Mouse (Mus musculus): ENCODE measurements around the gene Mia. TPM values are rescaled to one million over a fixed set of nuclear protein-coding genes. Genes with fewer than 3 reads are reported as not detected.

Mia gene
- total and polyA plus RNA-seq, 3 experiments = 0.44 to 2.0 (median 1.1) TPM

- no peak for TF ChIP-seq JUND (conservative IDR thresholded peaks at IDR 0.05; ENCODE audit: low read depth, low read length)
- TF ChIP-seq ETS1 (conservative IDR thresholded peaks at IDR 0.05; ENCODE audit: low read depth, low read length) = no peak; the same call in 1 of the 2 replicates
- no peak for TF ChIP-seq ZKSCAN1 (IDR thresholded peaks at IDR 0.05; ENCODE audit: borderline replicate concordance, low read depth, low read length)
- no peak for TF ChIP-seq USF1 (IDR thresholded peaks at IDR 0.05; ENCODE audit: low read depth, low read length)
- TF ChIP-seq NRF1 (IDR thresholded peaks at IDR 0.05; ENCODE audit: low read depth, low read length) = no peak
- no peak for TF ChIP-seq POLR2AphosphoS2 (IDR thresholded peaks at IDR 0.05; ENCODE audit: low read depth, low read length)
- TF ChIP-seq MXI1 (IDR thresholded peaks at IDR 0.05; ENCODE audit: low read depth, low read length) = no peak
These were observed 14.7 kb downstream of the Mia start (continued) for GRCm38 (mm10) chr7:27166229-27166613.

- no peaks in the 10 kb centered on the region for H3K9me3 ChIP-seq (replicated peaks; ENCODE audit: low read length)
- peak overlapping the region; percentile 77 for H3K4me2 ChIP-seq (ENCODE audit: insufficient read depth, low read depth, poor library complexity, severe bottlenecking)
- no peak for DNase-seq (ENCODE audit: extremely low read depth)
- H3K4me3 ChIP-seq (replicated peaks in 1 of 3; ENCODE audit: low read depth in 2 of 3, low read length in 2 of 3, poor library complexity in 1 of 3) = peak overlapping the region; percentile 86 to 98 (median 92)
- TF ChIP-seq NRF1 (IDR thresholded peaks at IDR 0.05; ENCODE audit: low read depth, low read length) (no peak), SMC3 (IDR thresholded peaks at IDR 0.05; ENCODE audit: low read depth, low read length) (no peak), CHD1 (IDR thresholded peaks at IDR 0.05; ENCODE audit: low read depth, low read length) (no peak), GABPA (IDR thresholded peaks at IDR 0.05; ENCODE audit: insufficient replicate concordance, low read depth, low read length) (no peak), TCF12 (IDR thresholded peaks at IDR 0.05; ENCODE audit: low read depth, low read length) (no peak), RCOR1 (conservative IDR thresholded peaks at IDR 0.05; ENCODE audit: low read depth, low read length) (no peak), USF1 (IDR thresholded peaks at IDR 0.05; ENCODE audit: low read depth, low read length) (no peak)
- H3K9ac ChIP-seq (ENCODE audit: insufficient read depth, low read depth) = peak overlapping the region; percentile 90
- peaks cover 47% of the 10 kb centered on the region for H3K79me2 ChIP-seq (replicated peaks; ENCODE audit: control insufficient read depth, extremely low read depth, insufficient read depth, poor library complexity, severe bottlenecking)
- in situ Hi-C loops (cut with MboI; ENCODE audit: low pct_ligation_motif_present, low pct_unique_long_range_greater_than_20kb, low sequenced_read_pairs) (no loop called here), dilution Hi-C loops (cut with MboI; ENCODE audit: extremely low pct_ligation_motif_present, extremely low pct_unique_long_range_greater_than_20kb, low sequenced_read_pairs) (no loop called here)
- H3K27me3 ChIP-seq (replicated peaks) = no peaks in the 10 kb centered on the region
- H3K4me1 ChIP-seq (ENCODE audit: control insufficient read depth in 1 of 2, insufficient read depth in 2 of 2) = peaks cover 39 to 61% of the 10 kb centered on the region in 2 experiments
- peak overlapping the region; percentile 98 for H3K27ac ChIP-seq (ENCODE audit: insufficient read depth, low read depth)
- H3K36me3 ChIP-seq (replicated peaks in 1 of 2; ENCODE audit: control insufficient read depth in 1 of 2, insufficient read depth in 1 of 2, low read length in 1 of 2) = peaks cover 16 to 58% of the 10 kb centered on the region in 2 experiments
These were observed 15.3 kb downstream of the Mia start for GRCm38 (mm10) chr7:27165696-27166095.

GRCm38 (mm10) chr7:27165007-27165655 lies 15.8 kb downstream of the Mia start:
- H3K9ac ChIP-seq (ENCODE audit: insufficient read depth, low read depth) = peak overlapping the region; percentile 90
- peaks cover 48% of the 10 kb centered on the region for H3K79me2 ChIP-seq (replicated peaks; ENCODE audit: control insufficient read depth, extremely low read depth, insufficient read depth, poor library complexity, severe bottlenecking)
- dilution Hi-C loops (cut with MboI; ENCODE audit: extremely low pct_ligation_motif_present, extremely low pct_unique_long_range_greater_than_20kb, low sequenced_read_pairs) = no loop called here
- H3K27ac ChIP-seq (ENCODE audit: insufficient read depth, low read depth) = peak overlapping the region; percentile 98
- peaks cover 15 to 59% of the 10 kb centered on the region in 2 experiments for H3K36me3 ChIP-seq (replicated peaks in 1 of 2; ENCODE audit: control insufficient read depth in 1 of 2, insufficient read depth in 1 of 2, low read length in 1 of 2)
- peaks cover 43 to 63% of the 10 kb centered on the region in 2 experiments for H3K4me1 ChIP-seq (ENCODE audit: control insufficient read depth in 1 of 2, insufficient read depth in 2 of 2)
- TF ChIP-seq RCOR1 (conservative IDR thresholded peaks at IDR 0.05; ENCODE audit: low read depth, low read length) = 0 out of 2 replicates have a peak, but pooled peaks have one; percentile 7
- no peak for TF ChIP-seq ZKSCAN1 (IDR thresholded peaks at IDR 0.05; ENCODE audit: borderline replicate concordance, low read depth, low read length)
- TF ChIP-seq CHD1 (IDR thresholded peaks at IDR 0.05; ENCODE audit: low read depth, low read length) = no peak
- no peak for TF ChIP-seq ELF1 (IDR thresholded peaks at IDR 0.05; ENCODE audit: low read depth, low read length)
- TF ChIP-seq MXI1 (IDR thresholded peaks at IDR 0.05; ENCODE audit: low read depth, low read length) = 0 out of 2 replicates have a peak, but pooled peaks have one; percentile 34
- 0 out of 2 replicates have a peak, but pooled peaks have one; percentile 25 for TF ChIP-seq ZMIZ1 (IDR thresholded peaks at IDR 0.05; ENCODE audit: low read depth, low read length)
- DNase-seq (ENCODE audit: extremely low read depth) = no peak
- peak overlapping the region; percentile 77 for H3K4me2 ChIP-seq (ENCODE audit: insufficient read depth, low read depth, poor library complexity, severe bottlenecking)
- H3K27me3 ChIP-seq (replicated peaks) = no peaks in the 10 kb centered on the region
- H3K4me3 ChIP-seq (replicated peaks in 1 of 3; ENCODE audit: low read depth in 2 of 3, low read length in 2 of 3, poor library complexity in 1 of 3) = peak overlapping the region; percentile 86 to 98 (median 92)
- in situ Hi-C loops (cut with MboI; ENCODE audit: low pct_ligation_motif_present, low pct_unique_long_range_greater_than_20kb, low sequenced_read_pairs) = no loop called here
- H3K9me3 ChIP-seq (replicated peaks; ENCODE audit: low read length) = no peaks in the 10 kb centered on the region
